Mouse (Mus musculus) hindbrain, embryonic 14.5 days (tissue): Measurements from ENCODE around the gene Chchd4. TPM values are rescaled to one million over a fixed set of nuclear protein-coding genes. Genes with fewer than 3 reads are reported as not detected.
"Not testable (repeated sequence)": the region's sequence is repeated elsewhere in the genome, so short reads cannot be mapped to it uniquely, and the experiment has no call there.

Experiments used
- ATAC-seq: fragments of 200-750 bp; cut with Nextera tagmentation; 2 replicates; pipeline ENCODE4 v1.8.0; 2017; ENCODE audit warnings: moderate number of reproducible peaks, mild to moderate bottlenecking, moderate TSS enrichment, moderate library complexity; ENCODE audit not compliant: low FRiP score
- DNase-seq: peaks from one replicate; pipeline ENCODE4 v3.0.0-alpha.2; 2015; ENCODE audit warnings: low spot score
- H3K27ac ChIP-seq: fragments of 300-500 bp; sonication (generic); 2 replicates; pipeline ENCODE4 v1.5.1; 2014; ENCODE audit warnings: mild to moderate bottlenecking, moderate library complexity
- H3K27me3 ChIP-seq: fragments of 300-500 bp; sonication (generic); 2 replicates; pipeline ENCODE4 v1.6.1; 2014; ENCODE audit warnings: mild to moderate bottlenecking, low read length, mixed read lengths; ENCODE audit not compliant: control insufficient read depth, insufficient read depth
- H3K36me3 ChIP-seq: fragments of 300-500 bp; sonication (generic); replicated peaks from 2 replicates; pipeline ENCODE4 v1.6.1; 2014; ENCODE audit not compliant: control insufficient read depth, insufficient read depth
- H3K4me1 ChIP-seq: fragments of 300-500 bp; sonication (generic); replicated peaks from 2 replicates; pipeline ENCODE4 v1.6.1; 2014; ENCODE audit warnings: antibody characterized with exemption, low read length, mixed read lengths; ENCODE audit not compliant: control insufficient read depth, insufficient read depth
- H3K4me2 ChIP-seq: fragments of 300-500 bp; sonication (generic); replicated peaks from 2 replicates; pipeline ENCODE4 v1.6.1; 2014; ENCODE audit warnings: mild to moderate bottlenecking, moderate library complexity
- H3K4me3 ChIP-seq: fragments of 300-500 bp; sonication (generic); replicated peaks from 2 replicates; pipeline ENCODE4 v1.5.1; 2014; ENCODE audit warnings: mild to moderate bottlenecking, low read length
- H3K9ac ChIP-seq: fragments of 300-500 bp; sonication (generic); 2 replicates; pipeline ENCODE4 v1.6.1; 2014
- H3K9me3 ChIP-seq: fragments of 300-500 bp; sonication (generic); 2 replicates; pipeline ENCODE4 v1.6.1; 2016; ENCODE audit warnings: low read length; ENCODE audit not compliant: control insufficient read depth
- WGBS: fragments of 180-500 bp; shearing (Covaris S2); extraction: QIAGEN DNeasy Blood & Tissue Kit; methylation state at CpG from one replicate; pipeline ENCODE4 v1.1.7; 2014; 5-methylcytosine and 5-hydroxymethylcytosine counted together
- polyA plus RNA-seq: library from polyadenylated mRNA; unstranded; fragments of >200 nt; fragmentation: Nextera tagmentation; extraction: Ambion mirVana; gene quantifications from 2 replicates; pipeline ENCODE4 v1.2.1, GENCODE M21; 2014

Chchd4 gene
- polyA plus RNA-seq, 1 experiment from 2014 or later, result 37.4 TPM

DNA sequence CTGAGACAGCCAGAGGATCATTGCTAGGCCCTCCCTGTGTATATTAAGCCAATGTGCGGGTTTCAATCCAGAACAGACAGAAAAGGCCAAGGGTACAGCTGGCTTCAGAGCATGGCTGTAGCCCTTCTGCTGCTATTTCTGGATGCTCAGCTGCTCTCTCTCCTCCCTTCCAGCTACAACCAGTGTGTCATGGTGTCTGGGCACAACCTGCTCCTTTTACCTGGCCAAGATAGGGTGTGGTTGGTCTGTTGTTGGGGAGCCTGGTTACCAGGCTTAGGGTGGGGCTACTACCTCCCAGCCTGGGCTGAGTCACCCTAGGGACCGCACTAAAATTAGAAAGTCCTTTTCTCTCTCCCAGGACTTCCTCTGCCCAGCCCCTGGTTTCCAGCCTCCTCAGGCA is 10.0 kb upstream of the Chchd4 start:
- no peaks in the 10 kb centered on the region for H3K27me3 ChIP-seq
- no peak overlapping the region for H3K4me2 ChIP-seq
- WGBS, result 94% methylated on average over 2 of the region's 2 CpGs
- H3K9me3 ChIP-seq, result no peaks in the 10 kb centered on the region
- H3K9ac ChIP-seq, result no peak overlapping the region
- peaks cover 100% of the 10 kb centered on the region for H3K36me3 ChIP-seq
- H3K4me3 ChIP-seq, result no peak overlapping the region
- DNase-seq (no peak), ATAC-seq (no peak)
- no peak overlapping the region for H3K27ac ChIP-seq
- H3K4me1 ChIP-seq, result no peaks in the 10 kb centered on the region

DNA sequence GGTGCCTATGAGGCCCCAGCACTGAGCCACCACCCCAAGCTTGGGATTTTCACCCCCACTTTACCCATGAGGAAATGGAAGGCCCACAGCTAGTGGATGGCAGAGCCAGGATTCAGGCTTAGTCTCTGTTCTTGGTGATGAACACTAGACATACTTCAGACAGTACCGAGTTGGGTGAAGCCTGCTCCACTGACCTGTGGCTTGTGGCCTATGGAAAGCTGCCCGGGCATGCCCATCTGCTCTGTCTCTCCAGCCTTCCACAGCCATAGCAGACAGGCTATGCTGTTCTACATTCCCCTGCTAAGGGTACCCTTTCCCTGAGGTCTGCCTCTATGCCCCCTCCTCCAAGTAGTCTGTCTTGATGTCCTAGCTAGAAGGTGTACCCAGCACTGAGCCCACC is 3.2 kb upstream of the Chchd4 start:
- H3K4me2 ChIP-seq, result no peak overlapping the region
- no peak overlapping the region for H3K9ac ChIP-seq
- no peak for ATAC-seq
- 96% methylated on average over 2 of the region's 2 CpGs for WGBS
- H3K4me3 ChIP-seq, result no peak overlapping the region
- no peak overlapping the region for H3K27ac ChIP-seq
- peaks cover 26% of the 10 kb centered on the region for H3K4me1 ChIP-seq
- H3K27me3 ChIP-seq, result no peaks in the 10 kb centered on the region
- H3K9me3 ChIP-seq, result no peaks in the 10 kb centered on the region
- peaks cover 55% of the 10 kb centered on the region for H3K36me3 ChIP-seq
- no peak for DNase-seq

DNA sequence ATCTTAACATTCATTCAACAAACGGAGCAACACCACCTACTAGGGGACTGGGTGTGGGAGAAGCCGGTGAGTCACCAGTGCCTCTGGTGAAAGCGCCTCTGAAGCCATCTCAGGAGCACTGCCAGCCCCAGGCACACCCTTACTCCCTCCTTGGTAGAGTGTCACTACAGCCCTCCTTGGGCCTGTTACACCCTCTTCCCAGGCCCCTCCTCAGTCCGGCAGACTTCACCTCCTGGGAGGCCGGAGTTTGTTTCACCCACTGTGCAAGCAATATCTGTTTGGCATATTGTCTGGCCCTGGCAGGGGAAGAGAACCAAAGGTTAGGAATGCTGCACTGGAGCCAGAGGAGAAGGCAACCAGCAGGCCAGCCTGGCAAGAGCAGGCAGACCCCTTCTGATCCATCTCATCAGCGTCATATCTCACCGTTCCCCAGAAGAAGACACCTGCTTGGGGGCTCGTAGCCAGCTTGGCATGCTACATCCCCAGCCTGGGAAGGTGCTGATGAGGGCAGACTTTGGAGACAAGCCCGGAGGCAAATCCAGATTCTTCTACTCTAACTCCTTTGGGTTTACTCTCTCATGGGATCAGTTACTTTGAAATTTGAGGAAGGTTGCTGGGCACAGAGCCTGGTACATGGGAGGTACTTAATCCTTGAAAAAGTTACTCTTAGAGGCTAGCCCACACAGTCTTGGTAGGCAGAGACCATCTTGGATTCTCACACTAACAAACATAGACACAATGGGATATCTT is 1.3 kb upstream of the Chchd4 start:
- H3K27ac ChIP-seq, result no peak overlapping the region

DNA sequence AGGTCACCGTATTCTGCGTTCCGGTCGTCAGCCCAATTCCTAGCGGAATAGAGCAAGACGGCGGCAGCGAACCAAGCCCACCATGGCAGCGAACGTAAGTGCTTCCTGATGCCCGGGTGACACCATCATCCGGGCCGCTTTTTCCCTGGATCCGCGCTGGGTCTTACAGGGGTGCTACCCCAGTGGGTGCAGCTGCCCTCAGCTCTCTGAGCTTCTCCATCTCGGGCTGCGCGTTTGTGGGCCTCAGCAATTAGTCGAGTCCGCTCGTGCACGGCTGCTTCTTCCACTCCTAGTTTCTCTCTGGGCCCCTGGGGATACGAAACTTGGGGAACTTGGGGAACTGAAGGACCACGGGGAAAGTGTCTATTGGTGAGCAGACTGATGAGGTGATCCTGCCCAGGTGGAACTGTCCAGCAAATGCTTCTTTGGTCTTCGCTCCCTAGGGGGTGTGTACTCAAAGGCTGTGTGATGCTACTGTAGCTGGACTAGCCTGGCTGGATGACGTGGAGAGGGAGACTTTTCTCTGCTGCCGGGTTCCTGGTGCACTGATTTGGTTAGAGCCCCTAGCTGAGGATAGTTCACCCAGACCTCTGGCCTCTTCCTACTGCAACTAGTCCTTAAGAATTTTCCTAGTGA is 577 bp upstream of the Chchd4 start:
- no peaks in the 10 kb centered on the region for H3K27me3 ChIP-seq
- no peaks in the 10 kb centered on the region for H3K9me3 ChIP-seq
- peaks cover 26% of the 10 kb centered on the region for H3K4me1 ChIP-seq
- DNase-seq (no peak), ATAC-seq (peak; percentile 41)
- under 1% methylated on average over 27 of the region's 27 CpGs for WGBS
- H3K4me2 ChIP-seq, result peak overlapping the region; percentile 87
- 0 out of 2 replicates have a peak overlapping the region, but pooled peaks have one; percentile 36 for H3K27ac ChIP-seq
- peak overlapping the region; percentile 88 for H3K4me3 ChIP-seq
- peaks cover 44% of the 10 kb centered on the region for H3K36me3 ChIP-seq
- H3K9ac ChIP-seq, result peak overlapping the region; percentile 83

More for the DNA sequence above, 1.3 kb upstream of the Chchd4 start:
- 59% methylated on average over 9 of the region's 9 CpGs for WGBS
- no peak for ATAC-seq
- Histone ChIP-seq H3K27me3 (no peaks in the 10 kb centered on the region), H3K9me3 (no peaks in the 10 kb centered on the region), H3K4me3 (peak overlapping the region; percentile 88), H3K9ac (peak overlapping the region; percentile 83), H3K4me1 (peaks cover 26% of the 10 kb centered on the region), H3K36me3 (peaks cover 44% of the 10 kb centered on the region), H3K4me2 (peak overlapping the region; percentile 87)
- DNase-seq, result no peak

DNA sequence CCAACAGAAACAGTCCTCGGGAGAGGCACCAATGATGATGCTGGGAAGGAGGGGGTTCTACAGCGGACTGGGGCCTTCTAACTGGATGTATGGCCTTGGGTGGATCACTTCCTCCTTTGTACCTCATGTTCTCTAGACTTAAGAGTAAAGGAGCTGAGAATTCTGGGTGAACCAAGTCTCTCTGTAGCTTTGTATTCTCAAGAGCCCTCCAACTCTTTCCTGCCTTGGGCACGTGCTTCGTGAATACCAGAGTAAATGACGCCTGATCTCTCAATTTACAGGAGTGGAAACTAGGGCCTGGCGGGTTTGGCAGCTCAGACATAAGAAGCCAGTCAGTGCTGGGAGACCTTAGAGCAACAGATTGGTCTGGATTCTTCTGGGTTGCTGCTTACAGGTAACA is 1.0 kb downstream of the Chchd4 start:
- Histone ChIP-seq H3K27me3 (no peaks in the 10 kb centered on the region), H3K4me3 (peak overlapping the region; percentile 88), H3K36me3 (peaks cover 31% of the 10 kb centered on the region), H3K9me3 (no peaks in the 10 kb centered on the region), H3K4me2 (peak overlapping the region; percentile 87), H3K27ac (no peak overlapping the region), H3K9ac (peak overlapping the region; percentile 91), H3K4me1 (peaks cover 26% of the 10 kb centered on the region)
- DNase-seq, result no peak
- WGBS, result 37% methylated on average over 6 of the region's 6 CpGs
- ATAC-seq, result no peak

DNA sequence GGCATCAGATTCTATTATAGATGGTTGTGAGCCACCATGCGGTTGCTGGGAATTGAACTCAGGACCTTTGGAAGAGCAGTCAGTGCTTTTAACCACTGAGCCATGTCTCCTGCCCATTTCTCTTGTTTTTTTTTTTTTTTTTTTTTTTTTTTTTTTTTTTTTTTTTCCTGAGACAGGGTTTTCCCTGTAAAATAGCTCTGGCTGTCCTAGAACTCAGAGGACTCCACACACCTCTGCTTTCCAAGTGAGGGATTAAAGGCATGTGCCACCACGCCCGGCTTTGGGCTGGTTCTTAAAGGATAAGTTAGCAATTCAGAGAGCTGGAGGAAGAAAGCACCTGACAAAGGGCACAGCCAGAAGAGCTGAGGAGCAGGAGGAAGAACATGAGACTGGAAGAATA is 1.9 kb downstream of the Chchd4 start:
- Histone ChIP-seq H3K4me1 (peaks cover 26% of the 10 kb centered on the region), H3K4me3 (peak overlapping the region; percentile 88; the same call in 1 of the 2 replicates), H3K36me3 (peaks cover 31% of the 10 kb centered on the region), H3K4me2 (0 out of 2 replicates have a peak overlapping the region, but pooled peaks have one; percentile 87)
- not testable (repeated sequence) for DNase-seq, H3K9me3 ChIP-seq, ATAC-seq, H3K9ac ChIP-seq, H3K27me3 ChIP-seq, H3K27ac ChIP-seq
- 92% methylated on average over 3 of the region's 3 CpGs for WGBS

DNA sequence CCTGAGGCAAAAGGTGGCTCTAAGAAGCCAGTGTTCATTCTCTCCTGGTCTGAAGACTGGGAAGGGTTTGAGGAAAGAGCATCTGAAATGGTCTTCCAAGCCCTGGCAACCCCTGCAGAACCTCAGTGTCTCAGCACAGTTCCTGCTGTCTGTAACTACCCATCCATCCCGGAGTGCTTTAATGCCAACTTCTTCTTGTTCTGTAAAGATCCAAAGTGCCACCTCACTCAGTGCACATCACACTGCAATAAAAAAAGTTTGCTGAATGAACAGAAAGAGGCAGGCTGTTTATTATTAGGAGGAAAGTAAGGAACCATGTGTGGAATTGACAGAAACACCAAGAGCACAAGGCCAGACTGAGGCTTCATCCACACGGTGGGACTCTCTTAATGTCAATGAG is 2.6 kb downstream of the Chchd4 start:
- no peaks in the 10 kb centered on the region for H3K9me3 ChIP-seq
- H3K9ac ChIP-seq, result no peak overlapping the region
- H3K4me2 ChIP-seq, result no peak overlapping the region
- peaks cover 26% of the 10 kb centered on the region for H3K4me1 ChIP-seq
- no peak overlapping the region for H3K4me3 ChIP-seq
- WGBS, result 92% methylated on average over 2 of the region's 2 CpGs
- H3K27me3 ChIP-seq, result no peaks in the 10 kb centered on the region
- DNase-seq, result no peak
- ATAC-seq, result no peak
- no peak overlapping the region for H3K27ac ChIP-seq
- peaks cover 33% of the 10 kb centered on the region for H3K36me3 ChIP-seq

DNA sequence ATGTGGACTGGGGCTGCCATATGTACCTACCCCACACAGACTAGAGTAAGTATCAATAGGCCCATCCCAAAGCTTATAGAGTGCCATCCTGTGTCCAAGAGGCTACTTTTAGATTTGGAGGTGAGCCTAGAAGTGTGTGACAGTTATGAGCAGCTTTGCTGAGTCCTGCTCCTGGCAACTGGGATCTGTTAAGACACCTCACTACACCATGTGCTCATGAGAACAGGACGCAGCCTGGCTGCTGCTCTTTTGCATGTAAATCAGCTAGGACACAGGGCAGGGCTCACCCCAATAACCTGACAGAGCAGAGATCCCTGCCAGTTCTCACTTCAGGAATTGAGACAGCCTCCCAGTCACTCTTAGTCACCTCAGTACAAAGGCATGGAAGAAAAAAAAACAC is 6.2 kb downstream of the Chchd4 start:
- Histone ChIP-seq H3K4me3 (no peak overlapping the region), H3K4me2 (no peak overlapping the region), H3K9ac (no peak overlapping the region), H3K36me3 (peaks cover 66% of the 10 kb centered on the region), H3K27ac (no peak overlapping the region), H3K4me1 (peaks cover 6% of the 10 kb centered on the region), H3K27me3 (no peaks in the 10 kb centered on the region), H3K9me3 (no peaks in the 10 kb centered on the region)
- ATAC-seq, result no peak
- no peak for DNase-seq
- 76% methylated on average over 1 of the region's 1 CpGs for WGBS

DNA sequence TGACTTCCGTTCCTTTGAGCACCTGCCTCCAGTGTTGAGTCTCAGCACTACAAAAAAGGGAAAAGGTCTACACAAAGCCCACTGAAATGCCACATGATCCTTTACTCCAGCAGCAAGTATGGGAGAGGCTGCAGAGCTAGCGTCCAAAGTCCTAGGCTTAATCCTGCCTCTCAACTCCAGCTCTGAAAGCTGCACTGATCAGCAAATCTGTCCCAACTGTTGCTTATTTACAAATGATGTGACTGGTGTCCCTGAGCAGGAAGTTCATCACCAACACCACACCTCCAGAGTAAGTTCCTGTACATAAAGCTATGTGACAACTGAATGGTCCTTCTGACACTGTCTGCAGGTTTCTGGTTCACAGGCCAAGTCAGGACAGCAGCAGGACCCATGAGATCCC is 7.6 kb downstream of the Chchd4 start:
- ATAC-seq (no peak), DNase-seq (no peak)
- peaks cover 65% of the 10 kb centered on the region for H3K36me3 ChIP-seq
- H3K4me1 ChIP-seq, result no peaks in the 10 kb centered on the region
- WGBS, result 97% methylated on average over 2 of the region's 2 CpGs
- H3K4me3 ChIP-seq, result no peak overlapping the region
- H3K27ac ChIP-seq, result no peak overlapping the region
- no peaks in the 10 kb centered on the region for H3K27me3 ChIP-seq
- no peak overlapping the region for H3K4me2 ChIP-seq
- no peaks in the 10 kb centered on the region for H3K9me3 ChIP-seq
- no peak overlapping the region for H3K9ac ChIP-seq
